8 mouse cellular contexts compared by ENCODE assay signal in genomic region chr7:144775804-144776447, GRCm38 (mm10). TPM values are rescaled to one million over a fixed set of nuclear protein-coding genes. Genes with fewer than 3 reads are reported as not detected.
DNase-seq lines count a peak whose midpoint lies in the region; ATAC-seq lines count a peak whose summit lies in the region.

No protein-coding gene starts in this region.

- 0 out of 2 replicates have a peak, but pooled peaks cover 4% of the 10 kb centered on the region for H3K4me1 ChIP-seq in embryonic facial prominence, embryonic 15.5 days
- H3K4me1 ChIP-seq in kidney, embryonic 14.5 days (ENCODE audit: control insufficient read depth, insufficient read depth, low read length) = peaks cover 5% of the 10 kb centered on the region; the same call in 1 of the 2 replicates

- 0 out of 2 replicates have a peak, but pooled peaks cover 7% of the 10 kb centered on the region for H3K27me3 ChIP-seq in embryonic facial prominence, embryonic 15.5 days
- no peaks in the 10 kb centered on the region for H3K27me3 ChIP-seq in kidney, embryonic 14.5 days (ENCODE audit: control insufficient read depth, insufficient read depth, low read length)

- no peak overlapping the region for H3K9ac ChIP-seq in embryonic facial prominence, embryonic 15.5 days
- H3K9ac ChIP-seq in kidney, embryonic 14.5 days (ENCODE audit: low read depth, low read length) = no peak overlapping the region

- H3K4me2 ChIP-seq in embryonic facial prominence, embryonic 15.5 days (replicated peaks) = no peak overlapping the region
- H3K4me2 ChIP-seq in kidney, embryonic 14.5 days (replicated peaks; ENCODE audit: low read depth, low read length) = no peak overlapping the region

- peak; percentile 25; the same call in 1 of the 2 replicates for ATAC-seq in embryonic facial prominence, embryonic 15.5 days (ENCODE audit: insufficient number of reproducible peaks, low FRiP score, low TSS enrichment, low read depth)
- ATAC-seq in kidney, embryonic 14.5 days (ENCODE audit: low FRiP score, low TSS enrichment) = peak; percentile 80
- 0 out of 2 replicates have a peak, but pooled peaks have one; percentile 38 for ATAC-seq in monocyte, adult 5-6 weeks (replicated peaks; ENCODE audit: insufficient number of reproducible peaks, low FRiP score, low TSS enrichment, poor library complexity, severe bottlenecking)

- WGBS in embryonic facial prominence, embryonic 15.5 days = 32% methylated on average over 6 of the region's 6 CpGs
- WGBS in kidney, embryonic 14.5 days = 35% methylated on average over 6 of the region's 6 CpGs

- H3K9me3 ChIP-seq in embryonic facial prominence, embryonic 15.5 days (replicated peaks) = no peaks in the 10 kb centered on the region
- H3K9me3 ChIP-seq in kidney, embryonic 14.5 days (ENCODE audit: control insufficient read depth, low read length) = no peaks in the 10 kb centered on the region

- H3K4me3 ChIP-seq in embryonic facial prominence, embryonic 15.5 days (replicated peaks) = no peak overlapping the region
- H3K4me3 ChIP-seq in kidney, embryonic 14.5 days (ENCODE audit: low read length) = no peak overlapping the region

- no peaks in the 10 kb centered on the region for H3K36me3 ChIP-seq in embryonic facial prominence, embryonic 15.5 days
- no peaks in the 10 kb centered on the region for H3K36me3 ChIP-seq in kidney, embryonic 14.5 days (ENCODE audit: control insufficient read depth, insufficient read depth, low read length)

- DNase-seq in 3134 (ENCODE audit: extremely low read depth, insufficient read length, low spot score) (peak; percentile 57), liver (peak; percentile 93)
- peak; percentile 82 to 87 for DNase-seq in adrenal gland, postnatal 4 days (ENCODE audit: low spot score in 2 of 2)
- peak; percentile 48 to 70 for DNase-seq in heart, adult 9 months (ENCODE audit: low spot score in 2 of 2)
- peak; percentile 54 to 59 for DNase-seq in spleen, postnatal 36 days (ENCODE audit: low spot score in 2 of 2)

- H3K27ac ChIP-seq in embryonic facial prominence, embryonic 15.5 days (replicated peaks) = no peak overlapping the region
- H3K27ac ChIP-seq in kidney, embryonic 14.5 days (ENCODE audit: low read depth, low read length) = no peak overlapping the region

RNA-seq across cellular contexts. Expression of gene Ano1, which starts 24.2 kb away (rescaled TPM):
- total RNA-seq in adrenal gland, postnatal 4 days (2021) = 10 to 100 TPM; 22.7 to 29.3 TPM
- polyA plus RNA-seq in embryonic facial prominence, embryonic 15.5 days (2015; fragmentation: Nextera tagmentation; extraction: Ambion mirVana) = 17.9 and 20.6 TPM in 2 replicates
- polyA plus RNA-seq in kidney, embryonic 14.5 days (2014; fragmentation: Nextera tagmentation; extraction: Ambion mirVana) = 24.7 and 48.8 TPM in 2 replicates
- 0.38 TPM in 1 of 3 replicates, not detected in the others for total RNA-seq in monocyte, adult 5-6 weeks (2017)

Comparison
In these comparisons a context has a peak if more than half of its experiments do, and no peak if none do; other contexts are left out.
1. ATAC-seq: peak in every context shown above with its lines; median percentile 80 in kidney, embryonic 14.5 days; 38 in monocyte, adult 5-6 weeks; 25 in embryonic facial prominence, embryonic 15.5 days.
2. RNA of gene Ano1, which starts 24.2 kb away (total RNA-seq): 22.7 to 29.3 TPM in adrenal gland, postnatal 4 days; 0.38 TPM in monocyte, adult 5-6 weeks; every median in the first group is over 10 times any median in the second.
3. Peak in every context shown above with its lines, with median percentiles within 50 percentile points of each other: DNase-seq.